Mouse (Mus musculus) induced T-regulatory cell, adult 2 months (primary cell): Measurements from ENCODE around the gene Exosc8.

Experiments
- DNase-seq: peaks from one replicate; pipeline ENCODE4 v3.0.0-alpha.2; 2012; ENCODE audit warnings: low read depth

Exosc8 gene

GRCm38 (mm10) chr3:54735247-54736046 lies at the start of gene Exosc8, which contains the start of gene Alg5:
TSS of gene Exosc8 (minus strand) at chr3:54735393.
TSS of gene Alg5 (plus strand) at chr3:54735539.
- DNase-seq = peak; percentile 90

GRCm38 (mm10) chr3:54775989-54776631 lies 40.9 kb upstream of the Exosc8 start:
- DNase-seq = no peak

DNA sequence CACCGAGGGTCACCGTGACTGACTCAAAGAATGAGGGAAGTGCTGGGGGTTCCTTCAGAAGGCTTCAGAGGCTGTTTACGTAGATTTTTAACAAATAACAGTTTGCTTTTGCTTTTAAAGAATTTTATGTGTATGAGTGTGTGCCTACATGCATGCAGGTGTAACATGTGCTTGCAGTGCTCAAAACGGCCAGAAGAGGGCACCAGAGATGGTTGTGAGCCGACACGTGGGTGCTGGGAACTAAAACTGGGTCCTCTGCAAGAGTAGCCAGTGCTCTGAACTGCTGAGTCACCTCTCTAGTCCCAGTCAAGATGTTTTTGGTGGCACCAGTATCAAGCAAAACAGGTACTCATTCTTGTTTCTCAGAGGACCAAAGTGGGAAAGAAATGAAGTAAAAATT lies 38.4 kb upstream of the Exosc8 start:
- no peak for DNase-seq

GRCm38 (mm10) chr3:54769349-54770275 lies 34.4 kb upstream of the Exosc8 start:
- DNase-seq = no peak

GRCm38 (mm10) chr3:54768592-54768991 lies 33.4 kb upstream of the Exosc8 start:
- DNase-seq = no peak

DNA sequence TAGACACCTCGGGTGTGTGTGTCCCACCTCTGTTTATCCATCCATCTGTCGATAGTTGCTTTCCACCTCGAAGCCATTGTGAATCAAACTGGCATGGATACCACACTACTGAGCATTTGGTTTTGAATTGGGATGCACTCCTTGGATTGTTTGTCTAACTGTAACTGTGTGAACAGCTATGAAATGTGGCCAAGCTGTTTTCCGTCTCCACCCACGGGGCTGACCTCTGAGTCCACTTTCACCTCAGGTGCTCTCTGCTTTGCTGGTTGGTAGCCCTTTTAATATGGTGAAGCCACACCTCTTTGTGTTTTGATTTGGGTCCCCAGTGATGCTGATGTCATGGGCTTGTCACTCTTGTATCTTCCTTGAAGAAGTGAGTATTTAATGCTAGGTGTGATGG lies 31.6 kb upstream of the Exosc8 start:
- no peak for DNase-seq

DNA sequence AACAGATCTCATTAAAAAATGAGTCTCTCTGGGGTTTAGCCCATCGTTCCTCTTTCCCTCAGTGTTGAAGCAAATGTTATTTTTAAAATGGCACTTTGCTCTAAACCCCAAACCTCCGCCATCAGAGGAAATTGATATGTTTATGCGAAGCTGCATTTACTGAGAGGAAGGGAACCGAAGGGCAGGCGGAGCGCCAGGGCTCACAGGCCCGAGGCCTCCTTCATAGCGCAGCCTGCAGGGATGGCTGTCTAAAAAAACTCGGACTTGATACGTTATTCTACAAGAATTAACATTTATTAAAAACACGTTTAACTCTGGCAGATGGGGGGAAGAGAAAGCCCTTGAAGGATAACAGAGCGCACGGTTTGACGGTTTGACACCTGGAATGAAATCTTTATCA lies 30.8 kb upstream of the Exosc8 start:
- DNase-seq = no peak

- DNase-seq = peak; percentile 26
Measured at GRCm38 (mm10) chr3:54765521-54765920, 30.3 kb upstream of the Exosc8 start.

DNA sequence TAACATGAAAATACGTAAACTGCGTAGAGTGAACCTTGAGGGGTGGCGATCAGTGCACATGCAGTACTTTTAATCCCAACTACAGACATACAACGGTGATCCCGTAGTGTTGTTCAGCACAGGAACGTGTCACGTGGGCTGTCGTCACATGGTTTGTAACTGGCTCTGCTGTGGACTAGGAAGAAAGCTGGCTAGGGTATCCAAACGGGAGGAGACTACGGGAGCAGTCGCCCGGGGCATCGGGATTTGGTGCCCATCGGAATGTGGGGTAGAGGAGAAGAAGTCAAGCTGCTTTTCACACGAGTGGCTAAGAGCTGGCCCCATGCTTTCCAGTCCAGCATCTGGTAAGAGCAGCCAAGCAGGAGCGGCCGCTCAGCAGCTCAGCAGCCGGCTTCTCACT lies 29.2 kb upstream of the Exosc8 start:
- no peak for DNase-seq

DNA sequence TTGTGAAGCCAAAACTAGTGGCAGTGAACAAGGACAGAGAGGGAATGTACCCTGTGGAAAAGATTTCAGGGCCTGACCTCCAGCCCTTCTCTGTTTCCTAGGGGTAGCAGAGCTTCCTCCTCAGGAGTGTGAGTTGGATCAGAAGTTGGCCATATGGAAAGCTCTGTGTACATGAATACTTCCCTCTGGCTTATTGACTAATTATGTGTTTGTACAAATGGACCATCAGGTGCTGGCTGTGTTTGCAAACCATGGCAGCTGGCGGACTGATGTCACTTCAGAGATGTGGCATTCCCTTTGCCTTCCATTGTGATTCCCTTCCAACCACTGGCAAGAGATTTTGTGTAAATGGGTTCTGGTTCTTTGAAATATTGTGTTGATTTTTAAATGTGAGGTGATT lies 26.1 kb upstream of the Exosc8 start:
- no peak for DNase-seq

- DNase-seq = no peak
Measured at GRCm38 (mm10) chr3:54760321-54761115, 25.3 kb upstream of the Exosc8 start.

DNA sequence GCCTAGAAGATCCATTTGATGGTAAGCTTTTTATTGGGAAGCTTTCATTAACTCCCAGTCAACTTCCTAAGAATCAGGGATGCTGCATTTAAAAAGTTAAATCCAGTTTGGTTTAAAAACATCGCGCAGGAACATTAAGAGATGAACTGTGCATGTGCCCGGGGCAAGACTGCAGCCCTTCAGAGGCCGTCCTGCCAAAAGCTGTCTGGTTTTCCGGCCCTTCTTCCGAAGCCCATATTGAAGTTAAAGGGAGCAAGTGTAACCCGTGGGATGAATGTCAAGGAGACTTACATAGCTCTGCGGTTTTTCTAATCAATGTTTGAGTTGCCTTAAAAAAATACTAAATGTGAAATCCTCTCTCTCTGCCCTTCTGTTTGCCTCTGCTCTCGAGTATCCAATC lies 24.0 kb upstream of the Exosc8 start:
- DNase-seq = no peak

- DNase-seq = no peak
Measured at GRCm38 (mm10) chr3:54757446-54757845, 22.3 kb upstream of the Exosc8 start.

GRCm38 (mm10) chr3:54756058-54756457 lies 20.9 kb upstream of the Exosc8 start:
- no peak for DNase-seq

- DNase-seq = no peak
Measured at GRCm38 (mm10) chr3:54755145-54756041, 20.2 kb upstream of the Exosc8 start, which contains the start of gene Smad9. TSS of gene Smad9 (plus strand) at chr3:54755582.

GRCm38 (mm10) chr3:54753411-54753810 lies 18.2 kb upstream of the Exosc8 start:
- DNase-seq = no peak

DNA sequence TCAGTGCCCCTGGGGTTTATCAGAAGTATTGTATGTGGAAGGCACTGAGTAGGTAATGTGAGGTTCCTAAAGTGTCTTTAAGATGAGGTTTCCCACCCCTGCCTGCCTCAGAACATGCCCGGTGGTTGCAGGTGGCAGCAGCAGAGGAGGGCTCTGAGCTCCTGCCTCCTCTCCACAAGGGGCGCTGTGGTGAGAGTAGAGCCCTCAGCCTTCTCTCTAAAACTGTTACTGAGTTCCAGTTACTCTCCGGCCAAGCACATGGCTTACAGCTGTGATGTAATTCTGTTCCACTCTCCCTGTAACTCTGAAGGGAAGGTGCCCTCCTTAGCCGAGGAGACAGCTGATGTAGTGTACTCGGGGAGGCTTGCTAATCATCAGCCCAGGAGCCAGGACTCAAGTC lies 10.6 kb upstream of the Exosc8 start:
- peak; percentile 43 for DNase-seq

GRCm38 (mm10) chr3:54741965-54742364 lies 6.8 kb upstream of the Exosc8 start:
- DNase-seq = no peak

DNA sequence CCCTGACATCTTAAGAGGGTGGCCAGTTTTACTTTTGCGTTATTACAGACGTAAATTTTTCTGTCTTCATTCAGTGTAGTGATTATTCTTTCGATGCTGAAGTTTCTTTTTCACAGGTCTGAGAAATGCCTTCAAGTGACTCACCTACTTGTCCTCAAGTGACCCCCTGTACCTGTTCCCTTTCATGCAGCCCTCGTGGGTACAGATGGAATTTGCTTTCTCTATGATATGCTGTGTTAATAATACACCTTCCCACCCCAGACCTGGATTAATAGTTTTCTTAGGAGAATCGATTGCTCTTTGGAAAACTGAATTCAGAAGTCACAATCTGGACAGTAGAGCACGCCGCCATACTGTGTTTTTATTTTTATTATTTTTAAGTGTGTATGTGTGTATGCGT lies 2.1 kb upstream of the Exosc8 start:
- no peak for DNase-seq

GRCm38 (mm10) chr3:54736101-54736927 lies 1.1 kb upstream of the Exosc8 start:
- peak; percentile 52 for DNase-seq
